Mouse (Mus musculus) CH12.LX (cell line): Measurements from ENCODE around the gene Agap1.

Experiments
- ETS1 ChIP-seq: conservative IDR thresholded peaks from 2 replicates; pipeline ENCODE4 v1.6.1; 2012; ENCODE audit warnings: low read depth, mild to moderate bottlenecking, inconsistent platforms, low read length, improper control_type of control experiment, moderate library complexity
- POLR2A ChIP-seq: IDR thresholded peaks from 2 replicates; pipeline ENCODE4 v1.6.1; 2011; ENCODE audit warnings: low read depth, mild to moderate bottlenecking, improper control_type of control experiment, low read length
- SIN3A ChIP-seq: IDR thresholded peaks from 2 replicates; pipeline ENCODE4 v1.6.1; 2012; ENCODE audit warnings: low read length, improper control_type of control experiment, inconsistent platforms
- ZC3H11A ChIP-seq: IDR thresholded peaks from 2 replicates; pipeline ENCODE4 v1.6.1; 2012; ENCODE audit warnings: low read depth, mild to moderate bottlenecking, inconsistent platforms, low read length, improper control_type of control experiment

GRCm38 (mm10) chr1:89716234-89716633 lies 261.6 kb downstream of the Agap1 start:
- no peak for TF ChIP-seq ETS1
- TF ChIP-seq ZC3H11A: no peak
- TF ChIP-seq SIN3A: no peak
- TF ChIP-seq POLR2A: no peak
